Mouse (Mus musculus) left cerebral cortex, postnatal 36 days (tissue): ENCODE results near the gene Fam163a. TPM values are rescaled to one million over a fixed set of nuclear protein-coding genes. Genes with fewer than 3 reads are reported as not detected.
"Not testable (repeated sequence)": the region's sequence is repeated elsewhere in the genome, so short reads cannot be mapped to it uniquely, and the experiment has no call there.

Experiments
- DNase-seq, 2 experiments: peaks; one replicate each; pipeline ENCODE4 v3.0.0; 2021 to 2022; ENCODE audit warnings: low spot score in 2 of 2, mixed read lengths in 1 of 2
- intact Hi-C: fragments of 180-260 bp; cut with DNase I; formaldehyde crosslinking; loops from one replicate; pipeline ENCODE4 v1.15.1; 2025
- total RNA-seq, 2 experiments: library from RNA; stranded (reverse); gene quantifications; 2 replicates each; pipeline ENCODE4 v1.2.3; 2021

Gene Fam163a
- total RNA-seq: 1 to 10 TPM; 8.1 to 8.9 TPM

- intact Hi-C loops: no loop called here
- DNase-seq: peak; percentile 13 to 40
Measured at GRCm38 (mm10) chr1:156204656-156205131, at the start of gene Fam163a. TSS of gene Fam163a (minus strand) at chr1:156205026.

- intact Hi-C loops, DNase-seq: not testable (repeated sequence)
Measured at GRCm38 (mm10) chr1:156251096-156251495, 46.3 kb upstream of the Fam163a start.

- intact Hi-C loops: loop anchor here (10.0 kb wide), 1 partner anchor 397 kb away; no protein-coding TSS in a partner anchor
- no peak for DNase-seq
Measured at GRCm38 (mm10) chr1:156247893-156248292, 43.1 kb upstream of the Fam163a start.

- intact Hi-C loops: loop anchor here (1.0 to 10.0 kb wide), 2 partner anchors 157 to 403 kb away; no protein-coding TSS in a partner anchor
- peak; percentile 23 to 47 for DNase-seq
Measured at GRCm38 (mm10) chr1:156241713-156242348, 37.0 kb upstream of the Fam163a start.

- intact Hi-C loops: loop anchor here (1.0 to 10.0 kb wide), 2 partner anchors 156 to 404 kb away; no protein-coding TSS in a partner anchor
- DNase-seq: peak in 1 of 2 experiments; percentile 6
Measured at GRCm38 (mm10) chr1:156241035-156241434, 36.2 kb upstream of the Fam163a start.

GRCm38 (mm10) chr1:156231122-156231521 lies 26.3 kb upstream of the Fam163a start:
- intact Hi-C loops: no loop called here

GRCm38 (mm10) chr1:156230339-156231089 lies 25.7 kb upstream of the Fam163a start:
- intact Hi-C loops: no loop called here
- DNase-seq: no peak

More at GRCm38 (mm10) chr1:156231122-156231521, 26.3 kb upstream of the Fam163a start:
- DNase-seq: no peak

GRCm38 (mm10) chr1:156229448-156229847 lies 24.6 kb upstream of the Fam163a start:
- intact Hi-C loops: loop anchor here (1.0 kb wide), 1 partner anchor 143 kb away; no protein-coding TSS in a partner anchor
- peak; percentile 39 to 44 for DNase-seq

GRCm38 (mm10) chr1:156228728-156229127 lies 23.9 kb upstream of the Fam163a start:
- DNase-seq: no peak
- intact Hi-C loops: loop anchor here (1.0 kb wide), 1 partner anchor 142 kb away; no protein-coding TSS in a partner anchor

- no peak for DNase-seq
- intact Hi-C loops: no loop called here
Measured at GRCm38 (mm10) chr1:156226903-156227302, 22.1 kb upstream of the Fam163a start.

- intact Hi-C loops: no loop called here
- DNase-seq: no peak
Measured at GRCm38 (mm10) chr1:156222205-156223000, 17.6 kb upstream of the Fam163a start.

- intact Hi-C loops: no loop called here
- DNase-seq: no peak
Measured at GRCm38 (mm10) chr1:156221327-156221726, 16.5 kb upstream of the Fam163a start.

GRCm38 (mm10) chr1:156218573-156218972 lies 13.7 kb upstream of the Fam163a start:
- DNase-seq: no peak
- intact Hi-C loops: no loop called here

- DNase-seq: no peak
- intact Hi-C loops: no loop called here
Measured at GRCm38 (mm10) chr1:156217941-156218340, 13.1 kb upstream of the Fam163a start.

GRCm38 (mm10) chr1:156217393-156217792 lies 12.6 kb upstream of the Fam163a start:
- DNase-seq: no peak
- intact Hi-C loops: no loop called here

GRCm38 (mm10) chr1:156216249-156216648 lies 11.4 kb upstream of the Fam163a start:
- DNase-seq: no peak
- intact Hi-C loops: no loop called here

- no peak for DNase-seq
- intact Hi-C loops: no loop called here
Measured at GRCm38 (mm10) chr1:156214651-156215050, 9.8 kb upstream of the Fam163a start.

- no peak for DNase-seq
- intact Hi-C loops: no loop called here
Measured at GRCm38 (mm10) chr1:156212923-156213322, 8.1 kb upstream of the Fam163a start.

GRCm38 (mm10) chr1:156211809-156212317 lies 7.0 kb upstream of the Fam163a start:
- no peak for DNase-seq
- intact Hi-C loops: no loop called here
